Mouse (Mus musculus): ENCODE measurements at regions not wholly inside any gene's neighbourhood (a gene's known extent, or its start where the extent isn't known, plus 50 kb on each side); places are given as distances from the start of the nearest gene placed in this dataset.

DNA sequence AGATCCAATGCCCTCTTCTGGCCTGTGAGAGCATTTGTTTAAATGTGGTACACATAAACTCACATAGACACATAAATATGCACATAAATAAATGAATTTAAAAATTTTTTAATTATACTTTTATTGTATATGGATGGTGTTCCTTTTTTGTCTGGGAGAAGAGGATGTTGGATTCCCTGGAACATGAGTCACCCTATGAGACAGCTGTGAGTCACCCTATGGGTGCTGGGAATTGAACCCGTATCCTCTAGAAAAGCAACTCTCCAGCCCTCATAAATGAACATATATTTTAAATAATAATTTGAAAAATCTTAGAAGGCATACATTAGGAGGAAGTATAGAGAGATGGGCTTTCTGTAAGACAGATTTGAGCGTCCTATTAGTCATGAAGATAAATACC lies 76.1 kb upstream of the Dynlt3 start:
- DNase-seq (ENCODE audit: low read depth, low spot score), result no peak

- no peak for DNase-seq (ENCODE audit: low read depth, low spot score)
These were observed 79.7 kb upstream of the Dynlt3 start for GRCm38 (mm10) chrX:9742518-9742917.

DNA sequence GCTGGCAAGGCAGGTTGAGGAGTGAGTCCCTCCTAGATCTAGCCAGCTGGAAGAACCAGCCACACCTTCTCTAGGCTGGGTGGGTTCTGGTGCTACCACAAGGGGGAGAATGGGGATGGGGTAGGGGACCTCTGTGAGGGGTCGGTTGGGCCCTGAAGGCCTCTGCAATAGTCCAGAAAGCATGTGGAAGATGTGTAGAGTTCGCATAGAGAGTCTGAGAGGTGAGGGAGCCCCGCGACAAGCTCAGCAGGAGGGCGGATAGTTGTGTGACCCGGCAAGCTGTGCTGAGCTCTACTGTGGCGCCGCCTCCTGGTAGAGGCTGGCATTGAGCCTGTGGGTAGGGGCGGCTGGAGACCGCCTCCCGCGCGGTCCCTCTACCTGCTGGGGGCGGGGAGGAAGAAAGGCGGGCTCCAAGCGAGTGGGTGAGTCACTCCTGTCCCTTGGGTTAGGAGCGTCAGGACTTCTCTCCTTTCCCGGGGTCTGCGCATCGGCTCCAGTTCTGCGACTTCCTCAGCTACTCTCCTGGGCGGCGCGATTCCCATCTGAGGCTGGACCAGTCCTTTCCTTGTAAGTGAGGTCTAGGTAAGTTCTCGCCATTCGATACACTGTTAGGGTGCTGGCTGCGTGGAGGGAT lies 84.6 kb upstream of the Dynlt3 start:
- peak; percentile 17 for DNase-seq (ENCODE audit: low read depth, low spot score)

- DNase-seq (ENCODE audit: low read depth, low spot score), result no peak
These were observed 90.3 kb upstream of the Dynlt3 start for GRCm38 (mm10) chrX:9752954-9753572.

DNA sequence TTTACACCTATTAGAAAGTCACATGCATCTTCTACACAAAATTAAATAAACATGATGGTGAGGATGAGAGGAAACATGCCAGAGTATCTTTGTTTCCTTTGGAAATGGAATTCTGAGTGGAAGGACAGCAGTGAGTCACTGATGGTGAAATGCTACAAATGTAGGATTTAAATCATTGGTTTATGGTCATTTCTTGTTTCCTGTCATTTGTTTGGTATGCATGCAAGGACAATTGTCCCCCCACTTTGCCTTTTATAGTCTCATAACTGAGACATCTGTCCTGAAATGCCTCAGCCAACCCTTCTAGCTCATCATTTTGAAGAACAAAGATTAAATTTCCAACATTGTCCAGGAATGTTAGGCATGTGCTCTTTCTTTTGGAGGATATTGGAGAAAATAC lies 77.2 kb upstream of the Hypm start:
- no peak for DNase-seq (ENCODE audit: low read depth, low spot score)

DNA sequence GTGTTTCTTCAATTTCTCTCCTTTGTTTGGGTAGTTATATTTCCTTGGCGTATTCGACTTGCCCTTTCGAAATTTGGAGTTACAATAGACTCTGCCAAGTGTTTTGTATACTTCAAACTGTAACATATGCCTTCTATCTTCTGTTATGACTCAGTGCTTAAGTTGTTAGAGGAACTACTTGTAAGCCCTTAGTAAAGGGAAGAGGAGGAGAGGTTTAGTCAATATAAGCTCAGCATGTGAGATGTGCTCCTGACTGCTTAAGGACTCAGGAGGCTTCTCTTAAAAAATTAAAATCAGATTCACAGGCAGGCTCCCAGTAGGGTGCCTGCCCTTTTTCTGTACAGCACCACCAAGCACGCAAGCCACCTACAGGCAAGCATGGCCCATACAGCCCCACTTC lies 69.2 kb upstream of the Hypm start:
- DNase-seq (ENCODE audit: low read depth, low spot score), result no peak

GRCm38 (mm10) chrX:9789542-9789941 lies 57.2 kb upstream of the Hypm start:
- DNase-seq (ENCODE audit: low read depth, low spot score), result no peak

All from embryo, embryonic 11.5 days (tissue).